ENCODE assay signal across 20 mouse cellular contexts in the genomic region with DNA sequence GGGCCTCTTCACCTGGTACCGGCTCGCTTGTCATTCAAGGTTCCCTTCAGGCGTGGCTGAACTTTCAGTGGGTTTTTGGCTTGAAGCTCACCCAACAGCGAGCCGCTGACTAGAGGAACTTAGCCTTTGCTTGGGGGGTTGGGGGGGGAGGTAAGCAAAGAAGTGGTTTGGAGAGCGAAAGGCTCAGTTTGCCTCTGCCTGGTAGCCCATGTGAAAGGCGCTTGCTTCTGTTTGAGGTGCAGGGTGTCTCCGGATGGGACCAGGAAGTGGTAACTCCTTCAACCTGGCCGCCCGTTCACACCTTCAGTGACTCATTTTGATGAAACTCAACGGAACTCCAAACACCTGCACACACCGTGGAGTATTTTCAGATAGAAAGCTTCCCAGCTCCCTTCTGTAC. TPM values are rescaled to one million over a fixed set of nuclear protein-coding genes. Genes with fewer than 3 reads are reported as not detected.
DNase-seq lines count a peak whose midpoint lies in the region; ATAC-seq lines count a peak whose summit lies in the region.
"Had no signal": no experiment of that assay in that cellular context is flagged by ENCODE, and none has a peak within 500 bp of the region (broad histone marks: within the 10 kb centered on the region; RNA-seq: fewer than 3 reads in every experiment).

No protein-coding gene starts in this region.

- no peaks in the 10 kb centered on the region for H3K27me3 ChIP-seq in heart, embryonic 16.5 days (ENCODE audit: control insufficient read depth, insufficient read depth, low read length)
- no peaks in the 10 kb centered on the region for H3K27me3 ChIP-seq in forebrain, embryonic 13.5 days
- H3K27me3 ChIP-seq: forebrain, embryonic 15.5 days; heart, embryonic 13.5 days; hindbrain, embryonic 13.5 days had no signal

- H3K9ac ChIP-seq in heart, embryonic 16.5 days (ENCODE audit: low read length), result no peak overlapping the region
- H3K9ac ChIP-seq in forebrain, embryonic 13.5 days, result no peak overlapping the region
- H3K9ac ChIP-seq: forebrain, embryonic 15.5 days; heart, embryonic 13.5 days; hindbrain, embryonic 13.5 days had no signal

- H3K4me2 ChIP-seq in heart, embryonic 16.5 days (ENCODE audit: low read depth, low read length), result no peak overlapping the region
- no peak overlapping the region for H3K4me2 ChIP-seq in forebrain, embryonic 13.5 days
- H3K4me2 ChIP-seq: forebrain, embryonic 15.5 days; heart, embryonic 13.5 days; hindbrain, embryonic 13.5 days; liver, embryonic 11.5 days; midbrain, embryonic 11.5 days had no signal

- H3K27ac ChIP-seq in heart, embryonic 16.5 days (ENCODE audit: low read length), result no peak overlapping the region; the same call in 1 of the 2 replicates
- no peak overlapping the region for H3K27ac ChIP-seq in forebrain, embryonic 13.5 days
- H3K27ac ChIP-seq: forebrain, embryonic 15.5 days; heart, embryonic 13.5 days; hindbrain, embryonic 13.5 days; kidney, postnatal 0 days; limb, embryonic 10.5 days had no signal

- H3K4me3 ChIP-seq in heart, embryonic 16.5 days (ENCODE audit: low read length), result no peak overlapping the region
- no peak overlapping the region for H3K4me3 ChIP-seq in forebrain, embryonic 13.5 days
- H3K4me3 ChIP-seq: erythroblast, embryonic 14.5 days; forebrain, embryonic 15.5 days; heart, embryonic 13.5 days; hindbrain, embryonic 13.5 days; limb, embryonic 10.5 days had no signal

- WGBS in heart, embryonic 16.5 days, result 78% methylated on average over 12 of the region's 12 CpGs
- 92% methylated on average over 12 of the region's 12 CpGs for WGBS in forebrain, embryonic 13.5 days

- H3K36me3 ChIP-seq in heart, embryonic 16.5 days (ENCODE audit: control insufficient read depth, insufficient read depth), result no peaks in the 10 kb centered on the region
- no peaks in the 10 kb centered on the region for H3K36me3 ChIP-seq in forebrain, embryonic 13.5 days (ENCODE audit: poor library complexity, severe bottlenecking)
- H3K36me3 ChIP-seq: forebrain, embryonic 15.5 days; heart, embryonic 13.5 days; hindbrain, embryonic 13.5 days; limb, embryonic 10.5 days had no signal

- intact Hi-C loops in heart, postnatal 25 days (cut with DNase I), result loop anchor here (5.0 kb wide), 2 partner anchors 66 to 314 kb away; no protein-coding TSS in a partner anchor

- H3K4me1 ChIP-seq in heart, embryonic 16.5 days (ENCODE audit: control insufficient read depth, insufficient read depth, low read length), result peaks cover 5% of the 10 kb centered on the region
- peaks cover 5% of the 10 kb centered on the region for H3K4me1 ChIP-seq in forebrain, embryonic 13.5 days
- H3K4me1 ChIP-seq: limb, embryonic 10.5 days had no signal

- peak; percentile 35 for ATAC-seq in heart, embryonic 16.5 days (replicated peaks; ENCODE audit: extremely low read depth, insufficient read depth, low FRiP score)
- ATAC-seq in activated CD4-positive, CD25-positive, alpha-beta regulatory T cell, adult 4 months, result peak; percentile 85
- no peak for ATAC-seq in forebrain, embryonic 13.5 days
- ATAC-seq: forebrain, embryonic 15.5 days; intestine, embryonic 16.5 days had no signal

- no peaks in the 10 kb centered on the region for H3K9me3 ChIP-seq in heart, embryonic 16.5 days (replicated peaks; ENCODE audit: control insufficient read depth, low read length)
- H3K9me3 ChIP-seq in forebrain, embryonic 13.5 days (replicated peaks), result no peaks in the 10 kb centered on the region
- H3K9me3 ChIP-seq: forebrain, embryonic 15.5 days; heart, embryonic 13.5 days; hindbrain, embryonic 13.5 days; limb, embryonic 10.5 days had no signal

- DNase-seq in heart, postnatal 25 days (ENCODE audit: low spot score), result no peak
- DNase-seq in naive thymus-derived CD4-positive, alpha-beta T cell, adult 2 months (ENCODE audit: low read depth), result peak; percentile 66
- DNase-seq in thymus, postnatal 25 days, result peak; percentile 48
- DNase-seq in retina, embryonic 14.5 days (ENCODE audit: low spot score), result no peak
- no peak for DNase-seq in adrenal gland, postnatal 36 days
- DNase-seq: cerebellum, adult 11 months; lung, adult 2 months; lung, postnatal 4 days had no signal

RNA-seq across cellular contexts. Expression of a gene that starts 25.6 kb away (rescaled TPM):
- polyA plus RNA-seq in heart, embryonic 16.5 days (2015; fragmentation: Nextera tagmentation; extraction: Ambion mirVana), result 5.1 and 6.8 TPM in 2 replicates
- total RNA-seq in heart, postnatal 25 days (2021), result 1 to 10 TPM in 1 of 2 experiments, under 1 TPM in 1; 0.55 to 1.0 TPM
- 100 to 1,000 TPM; 156 to 205 TPM for polyA plus RNA-seq in activated CD4-positive, CD25-positive, alpha-beta regulatory T cell, adult 4 months (2017; shearing (Covaris generic))
- polyA plus RNA-seq in forebrain, embryonic 13.5 days (2015; fragmentation: Nextera tagmentation; extraction: Ambion mirVana), result 0.38 and 0.53 TPM in 2 replicates
- under 1 TPM; 0.59 to 0.86 TPM for total RNA-seq in adrenal gland, postnatal 36 days (2021)

Comparison
In these comparisons a context has a peak if more than half of its experiments do, and no peak if none do; other contexts are left out.
1. DNase-seq: peak in naive thymus-derived CD4-positive, alpha-beta T cell, adult 2 months (single experiment) and thymus, postnatal 25 days (single experiment); none in heart, postnatal 25 days (single experiment), retina, embryonic 14.5 days (single experiment) and adrenal gland, postnatal 36 days (0 of 2).
2. RNA of a gene that starts 25.6 kb away (polyA plus RNA-seq): 156 to 205 TPM in activated CD4-positive, CD25-positive, alpha-beta regulatory T cell, adult 4 months; 5.1 to 6.8 TPM in heart, embryonic 16.5 days and 0.38 to 0.53 TPM in forebrain, embryonic 13.5 days; every median in the first group is over 10 times any median in the second.